Mouse (Mus musculus) E14TG2a.4 (cell line): Measurements from ENCODE around the gene Myh9.

Experiments used
- CTCF ChIP-seq: conservative IDR thresholded peaks from 2 replicates; pipeline ENCODE4 v1.5.1; 2014; ENCODE audit warnings: low read length
- NANOG ChIP-seq: IDR thresholded peaks from 2 replicates; pipeline ENCODE4 v1.6.1; 2014; ENCODE audit warnings: borderline replicate concordance, low read length, mixed read lengths
- POU5F1 ChIP-seq: IDR thresholded peaks from 2 replicates; pipeline ENCODE4 v1.6.1; 2014; ENCODE audit warnings: low read length, borderline replicate concordance

DNA sequence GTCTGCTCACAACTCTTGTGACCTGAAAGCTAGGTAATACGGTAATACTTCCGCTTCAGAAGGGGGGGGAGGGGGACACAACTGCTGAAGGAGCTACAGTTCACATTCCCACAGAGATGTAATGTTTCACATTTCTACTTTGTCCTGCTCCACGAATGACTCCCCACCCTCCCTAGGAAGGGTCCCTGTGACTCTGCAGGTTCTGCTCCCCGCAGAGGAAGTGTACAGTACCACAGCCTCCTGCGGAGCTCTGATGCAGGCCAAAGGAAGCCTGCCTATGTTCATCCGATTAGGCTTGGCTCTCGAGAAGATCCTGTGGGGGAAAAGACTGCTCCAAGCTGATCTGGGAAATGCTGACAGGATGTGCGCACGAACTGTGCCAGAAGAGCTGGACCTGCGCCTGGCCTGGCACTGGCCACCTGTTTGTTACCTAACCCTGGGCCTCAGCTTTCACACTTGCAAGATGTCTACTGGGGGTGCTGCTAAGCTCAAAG lies 22.0 kb downstream of the Myh9 start:
- TF ChIP-seq CTCF = no peak
- no peak for TF ChIP-seq NANOG
- no peak for TF ChIP-seq POU5F1
